Mouse (Mus musculus) bone marrow macrophage, adult 2 months (primary cell): ENCODE results near the gene Rsph10b. TPM values are rescaled to one million over a fixed set of nuclear protein-coding genes. Genes with fewer than 3 reads are reported as not detected.

Source experiments
- H3K27ac ChIP-seq: 2 replicates; pipeline ENCODE4 v1.5.1; 2012; ENCODE audit warnings: low read depth, low read length; ENCODE audit not compliant: insufficient read depth
- H3K4me1 ChIP-seq: 2 replicates; pipeline ENCODE4 v1.6.1; 2012; ENCODE audit warnings: low read length; ENCODE audit not compliant: control insufficient read depth, insufficient read depth
- H3K4me3 ChIP-seq: 2 replicates; pipeline ENCODE4 v1.5.1; 2012; ENCODE audit warnings: mild to moderate bottlenecking, low read length, moderate library complexity; ENCODE audit not compliant: insufficient read depth
- CTCF ChIP-seq: IDR thresholded peaks from 2 replicates; pipeline ENCODE4 v1.5.1; 2012; ENCODE audit warnings: low read depth, mild to moderate bottlenecking, low read length, moderate library complexity
- POLR2A ChIP-seq: IDR thresholded peaks from 2 replicates; pipeline ENCODE4 v1.6.1; 2012; ENCODE audit warnings: mild to moderate bottlenecking, low read depth, low read length, borderline replicate concordance
- polyA plus RNA-seq: library from polyadenylated mRNA; stranded (reverse); fragments of >200 nt; gene quantifications from 2 replicates; pipeline ENCODE4 v1.2.4, GENCODE M21; 2012; ENCODE audit not compliant: missing spikeins, insufficient read depth, insufficient read length

Gene Rsph10b
- polyA plus RNA-seq, 1 experiment = not detected

DNA sequence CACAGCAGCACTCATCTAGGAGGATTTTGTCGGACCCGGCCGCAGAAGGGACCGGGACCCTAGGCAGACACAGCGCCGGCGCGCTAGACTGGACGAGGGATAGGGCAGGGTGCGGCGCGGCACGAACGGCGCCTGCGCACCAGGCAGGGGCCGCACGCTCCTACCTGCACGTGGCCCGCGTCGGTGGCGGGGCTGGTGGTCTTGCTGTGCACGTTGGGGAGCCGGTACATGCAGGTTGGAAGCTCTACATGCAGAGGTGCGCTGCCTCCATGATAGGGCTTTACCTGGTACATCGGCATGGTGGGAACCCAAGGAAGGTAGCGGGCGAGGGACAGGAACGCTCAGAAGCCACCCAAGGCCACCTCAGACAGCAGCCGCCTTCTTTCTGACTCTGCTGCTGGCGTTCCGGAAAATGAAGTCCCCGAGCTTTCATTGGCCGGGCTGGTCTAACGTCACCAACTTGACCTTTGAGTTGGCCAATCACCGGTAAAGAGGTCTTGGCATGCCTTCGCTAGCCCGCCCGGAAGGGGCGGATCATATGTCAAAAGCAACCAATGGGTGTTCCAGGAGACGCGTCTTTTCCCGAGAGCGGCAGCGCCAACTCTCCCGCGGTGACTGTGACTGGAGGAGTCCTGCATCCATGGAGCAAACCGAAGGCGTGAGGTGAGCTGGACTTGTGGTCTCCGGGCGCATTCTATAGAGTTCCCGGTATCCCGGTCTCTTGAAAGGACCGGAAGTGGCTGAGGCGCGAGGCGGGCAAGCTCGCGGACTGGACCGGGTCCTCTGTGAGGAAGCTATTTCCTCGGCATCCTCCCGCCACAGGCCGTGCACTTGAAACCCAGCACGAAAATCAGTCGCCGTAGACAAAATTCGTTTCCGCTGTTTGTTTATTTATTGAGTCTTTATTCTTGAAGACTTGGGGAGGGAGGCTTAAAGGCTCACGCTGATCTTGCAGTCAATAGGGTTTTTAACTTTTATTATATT is 23.1 kb upstream of the Rsph10b start, which contains the start of the genes Aimp2 and Pms2:
Aimp2 (minus strand) TSS at position 431 of the 984 bp plus-strand sequence.
Pms2 (plus strand) TSS at position 548 of the 984 bp plus-strand sequence.
- H3K4me1 ChIP-seq = peaks cover 10% of the 10 kb centered on the region; the same call in 1 of the 2 replicates
- TF ChIP-seq POLR2A (peak; percentile 72; the same call in 1 of the 2 replicates), CTCF (no peak)
- H3K27ac ChIP-seq = peak within 1 kb of the TSS; percentile 42
- peak within 1 kb of the TSS; percentile 69 for H3K4me3 ChIP-seq

DNA sequence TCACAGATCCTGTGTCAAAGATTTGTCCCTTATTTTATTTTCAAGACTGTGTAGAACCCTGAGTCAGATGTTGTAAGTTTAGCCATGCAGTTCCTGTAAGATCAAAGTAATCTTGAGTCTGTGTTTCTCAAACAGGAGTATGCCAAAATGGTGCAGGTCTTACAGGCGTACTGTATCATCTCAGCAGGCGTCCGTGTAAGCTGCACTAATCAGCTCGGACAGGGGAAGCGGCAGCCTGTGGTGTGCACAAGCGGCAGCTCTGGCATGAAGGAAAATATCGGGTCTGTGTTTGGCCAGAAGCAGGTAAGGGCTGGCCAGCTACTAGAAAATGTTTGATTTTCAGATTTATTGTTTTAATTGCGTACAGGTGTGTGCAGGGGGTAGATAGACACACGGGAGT is 16.6 kb upstream of the Rsph10b start:
- TF ChIP-seq POLR2A (no peak), CTCF (no peak)
- Histone ChIP-seq H3K4me1 (peaks cover under 1% of the 10 kb centered on the region; the same call in 1 of the 2 replicates), H3K4me3 (no peak overlapping the region), H3K27ac (no peak overlapping the region)

DNA sequence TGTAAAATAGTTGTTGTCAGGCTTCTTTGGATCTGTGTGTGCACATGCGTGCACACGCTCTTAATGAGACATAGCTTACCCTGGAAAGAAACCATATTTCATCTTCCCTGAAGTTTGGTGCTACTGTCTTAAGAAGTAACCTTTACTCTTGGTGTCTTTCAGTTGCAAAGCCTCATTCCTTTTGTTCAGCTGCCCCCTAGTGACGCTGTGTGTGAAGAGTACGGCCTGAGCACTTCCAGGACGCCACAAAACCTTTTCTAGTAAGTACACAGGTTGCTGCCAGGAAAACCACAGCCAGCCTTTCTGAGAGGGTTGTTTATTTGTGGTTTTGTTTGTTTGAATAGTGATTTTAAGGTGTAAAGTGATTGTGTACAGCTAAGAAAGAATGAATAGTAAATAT is 15.4 kb upstream of the Rsph10b start:
- TF ChIP-seq POLR2A = no peak
- TF ChIP-seq CTCF = no peak
- Histone ChIP-seq H3K27ac (no peak overlapping the region), H3K4me3 (no peak overlapping the region), H3K4me1 (no peaks in the 10 kb centered on the region)

DNA sequence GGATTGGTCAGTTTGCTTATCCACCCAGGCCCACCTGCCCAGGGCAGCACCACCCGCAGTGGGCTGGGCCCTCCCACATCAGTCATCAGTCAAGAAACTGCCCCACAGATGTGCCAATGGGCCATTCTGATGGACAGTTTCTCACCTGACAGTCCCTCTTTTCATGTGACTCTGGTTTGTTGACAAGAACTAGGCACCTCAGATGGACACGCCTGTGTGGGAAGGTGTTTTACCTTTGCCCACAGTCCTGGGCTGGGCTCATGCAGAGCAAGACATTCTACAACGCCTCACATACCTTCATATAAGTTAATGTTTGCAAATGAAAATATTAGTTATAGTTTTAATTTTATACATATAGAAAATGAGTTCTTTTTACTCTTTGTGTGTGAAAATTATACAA is 14.7 kb upstream of the Rsph10b start:
- H3K27ac ChIP-seq = no peak overlapping the region
- TF ChIP-seq CTCF (no peak), POLR2A (no peak)
- H3K4me3 ChIP-seq = no peak overlapping the region
- no peaks in the 10 kb centered on the region for H3K4me1 ChIP-seq

DNA sequence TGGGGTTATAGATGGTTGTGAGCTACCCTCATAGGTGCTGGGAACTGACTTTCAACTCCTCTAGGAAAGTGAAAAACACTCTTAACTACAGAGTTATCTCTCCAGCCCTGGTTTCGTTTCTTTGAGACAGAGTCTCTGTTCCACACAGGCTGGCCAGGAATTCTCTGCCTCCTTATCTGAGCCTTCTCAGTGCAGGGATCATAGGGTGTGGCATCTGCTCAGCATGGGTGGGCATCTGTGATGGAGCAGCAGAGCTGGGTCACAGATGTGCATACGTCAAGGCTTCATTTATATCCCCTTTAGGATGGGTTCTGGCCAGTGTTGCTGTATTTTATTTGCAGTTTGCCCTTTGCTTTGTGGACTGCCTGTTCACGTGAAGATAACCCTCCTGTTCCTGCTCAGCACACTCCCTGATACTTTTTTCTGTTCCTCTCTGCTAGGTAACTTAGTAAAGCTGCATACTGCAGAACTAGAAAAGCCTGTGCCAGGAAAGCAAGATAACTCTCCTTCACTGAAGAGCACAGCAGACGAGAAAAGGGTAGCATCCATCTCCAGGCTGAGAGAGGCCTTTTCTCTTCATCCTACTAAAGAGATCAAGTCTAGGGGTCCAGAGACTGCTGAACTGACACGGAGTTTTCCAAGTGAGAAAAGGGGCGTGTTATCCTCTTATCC is 7.9 kb upstream of the Rsph10b start:
- Histone ChIP-seq H3K27ac (no peak overlapping the region), H3K4me3 (no peak overlapping the region), H3K4me1 (no peaks in the 10 kb centered on the region)
- TF ChIP-seq CTCF (no peak), POLR2A (no peak)

DNA sequence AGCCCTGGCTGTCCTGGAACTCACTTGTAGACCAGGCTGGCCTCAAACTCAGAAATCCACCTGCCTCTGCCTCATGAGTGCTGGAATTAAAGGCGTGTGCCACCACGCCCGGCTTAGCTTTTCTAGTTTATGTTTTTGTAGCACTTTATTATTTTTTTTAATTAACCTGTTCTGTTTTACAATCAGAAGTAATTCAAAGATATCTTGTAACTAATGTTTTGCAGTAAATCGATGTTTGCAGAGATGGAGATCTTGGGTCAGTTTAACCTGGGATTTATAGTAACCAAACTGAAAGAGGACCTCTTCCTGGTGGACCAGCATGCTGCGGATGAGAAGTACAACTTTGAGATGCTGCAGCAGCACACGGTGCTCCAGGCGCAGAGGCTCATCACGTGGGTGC is 5.0 kb upstream of the Rsph10b start, which contains the start of gene Gm42421:
Gm42421 (plus strand) TSS at position 301 of the 400 bp plus-strand sequence.
- H3K4me3 ChIP-seq = no peak within 1 kb of the TSS
- TF ChIP-seq POLR2A (no peak), CTCF (no peak)
- H3K4me1 ChIP-seq = no peaks in the 10 kb centered on the region
- H3K27ac ChIP-seq = no peak within 1 kb of the TSS

DNA sequence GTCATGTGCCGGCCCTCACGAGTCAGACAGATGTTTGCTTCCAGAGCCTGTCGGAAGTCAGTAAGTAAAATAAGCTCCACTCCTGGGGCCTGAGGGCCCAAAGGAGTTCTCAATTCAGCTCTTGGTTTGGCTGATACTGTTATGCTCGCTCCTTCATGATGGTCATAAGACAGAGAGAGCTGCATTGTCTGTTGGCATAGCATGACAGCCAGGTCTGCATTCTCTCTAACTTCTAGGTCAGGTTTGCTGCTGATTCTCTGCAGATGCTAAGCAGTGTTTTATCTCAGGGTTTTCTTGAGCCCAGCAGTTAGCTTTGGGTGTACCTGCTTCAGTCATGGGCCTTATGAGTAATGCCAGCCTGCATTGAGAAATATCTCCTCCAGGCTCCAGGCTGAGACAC is 3.5 kb upstream of the Rsph10b start:
- no peaks in the 10 kb centered on the region for H3K4me1 ChIP-seq
- H3K4me3 ChIP-seq = no peak overlapping the region
- TF ChIP-seq POLR2A = no peak
- no peak for TF ChIP-seq CTCF
- H3K27ac ChIP-seq = no peak overlapping the region

DNA sequence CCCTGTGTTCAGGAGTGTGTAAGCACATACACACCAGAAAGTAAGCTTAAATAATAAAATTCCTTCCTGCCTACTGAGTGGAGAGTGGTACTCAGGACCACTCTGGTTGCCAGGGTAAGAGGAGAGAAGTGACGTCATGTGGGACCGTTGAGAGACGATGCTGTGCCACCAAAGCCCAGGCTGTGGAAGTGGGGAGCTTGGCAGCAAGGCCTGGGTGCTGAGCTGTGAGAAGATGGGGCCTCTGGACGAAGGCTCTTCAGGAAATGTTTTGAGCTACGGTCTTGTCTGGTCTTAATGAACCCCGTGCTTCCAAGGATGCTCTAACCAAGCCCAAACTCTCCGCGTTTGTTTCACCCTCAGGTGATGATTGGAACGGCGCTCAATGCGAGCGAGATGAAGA is 2.2 kb upstream of the Rsph10b start:
- TF ChIP-seq CTCF = no peak
- TF ChIP-seq POLR2A = no peak
- no peak overlapping the region for H3K27ac ChIP-seq
- no peaks in the 10 kb centered on the region for H3K4me1 ChIP-seq
- no peak overlapping the region for H3K4me3 ChIP-seq

DNA sequence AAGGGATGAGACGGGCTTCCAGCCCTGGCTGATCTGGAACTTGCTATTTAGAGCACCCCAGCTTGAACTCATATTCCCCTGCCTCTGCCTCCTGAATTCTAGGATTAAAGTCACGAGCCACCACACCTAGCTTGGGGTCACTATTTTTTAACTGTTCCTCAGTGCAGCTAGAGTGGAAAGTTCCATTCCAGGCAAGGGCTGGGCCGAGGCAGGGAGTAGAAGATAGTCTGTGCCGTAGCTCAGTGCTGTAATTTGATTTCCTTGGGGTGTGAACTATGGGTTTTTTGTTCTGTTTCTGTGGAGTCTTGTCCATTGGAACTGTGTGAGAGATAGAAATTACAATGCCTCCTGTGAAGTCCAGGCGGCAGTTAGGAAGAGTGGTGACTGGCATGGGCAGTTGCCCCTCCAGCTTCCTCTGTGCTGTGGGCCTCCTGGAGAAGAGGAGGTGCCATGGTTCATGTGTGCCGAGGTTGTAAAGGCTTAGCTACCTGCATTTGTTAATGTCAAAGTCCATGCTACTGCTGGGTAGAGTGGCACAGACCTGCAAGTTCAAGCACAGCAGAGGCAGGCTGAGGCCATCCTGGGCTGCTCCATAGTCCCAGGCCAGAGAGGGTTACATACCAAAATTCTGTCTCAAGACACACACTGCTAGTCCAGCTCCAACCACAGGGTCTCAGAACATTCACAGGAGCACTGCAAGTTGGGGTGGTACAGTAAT is 813 bp upstream of the Rsph10b start:
- Histone ChIP-seq H3K4me1 (no peaks in the 10 kb centered on the region), H3K4me3 (no peak overlapping the region), H3K27ac (no peak overlapping the region)
- TF ChIP-seq CTCF = no peak
- no peak for TF ChIP-seq POLR2A

DNA sequence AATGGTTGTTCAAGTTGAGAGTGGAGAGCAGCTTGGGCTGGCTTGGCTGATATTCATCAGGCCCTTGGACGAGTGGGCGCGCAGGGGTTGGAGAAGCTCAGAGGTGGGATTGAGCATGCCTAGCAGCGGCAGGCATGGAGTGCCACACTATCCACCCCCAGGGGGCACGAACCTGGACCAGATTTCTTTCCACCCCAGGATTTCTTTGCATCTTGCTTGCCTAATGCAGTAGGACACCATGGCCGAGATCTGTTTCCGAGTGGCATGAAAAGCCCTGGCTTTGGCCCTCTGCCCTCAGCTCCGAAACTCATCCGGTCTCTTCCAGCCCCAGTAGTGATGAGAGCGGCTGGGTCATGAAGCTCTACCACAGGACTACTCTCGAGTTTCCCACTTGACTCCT is 579 bp downstream of the Rsph10b start:
- H3K4me3 ChIP-seq = no peak overlapping the region
- no peak for TF ChIP-seq CTCF
- no peaks in the 10 kb centered on the region for H3K4me1 ChIP-seq
- H3K27ac ChIP-seq = no peak overlapping the region
